Mouse (Mus musculus): ENCODE results near the gene Mmd.

Gene Mmd

DNA sequence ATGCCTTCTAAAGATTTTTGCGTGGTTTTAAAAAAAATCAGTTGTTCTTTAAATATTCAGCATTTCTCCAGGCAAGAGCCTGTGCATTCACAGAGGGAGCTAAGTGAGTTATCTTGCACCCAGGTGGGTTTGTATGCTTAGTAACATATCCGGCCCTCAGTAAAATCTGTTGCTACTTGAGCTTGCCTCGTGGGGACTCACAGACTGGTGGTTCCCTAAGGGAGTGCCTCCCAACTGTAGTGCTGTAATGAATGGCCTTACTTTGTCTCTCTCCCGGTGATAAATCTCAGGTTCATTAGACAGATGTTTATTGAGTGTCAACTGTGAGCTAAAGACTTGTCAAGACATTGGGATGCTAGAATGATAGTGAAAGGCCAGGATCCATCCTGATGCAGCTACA is 35.4 kb downstream of the Mmd start:
- no peak for DNase-seq

DNA sequence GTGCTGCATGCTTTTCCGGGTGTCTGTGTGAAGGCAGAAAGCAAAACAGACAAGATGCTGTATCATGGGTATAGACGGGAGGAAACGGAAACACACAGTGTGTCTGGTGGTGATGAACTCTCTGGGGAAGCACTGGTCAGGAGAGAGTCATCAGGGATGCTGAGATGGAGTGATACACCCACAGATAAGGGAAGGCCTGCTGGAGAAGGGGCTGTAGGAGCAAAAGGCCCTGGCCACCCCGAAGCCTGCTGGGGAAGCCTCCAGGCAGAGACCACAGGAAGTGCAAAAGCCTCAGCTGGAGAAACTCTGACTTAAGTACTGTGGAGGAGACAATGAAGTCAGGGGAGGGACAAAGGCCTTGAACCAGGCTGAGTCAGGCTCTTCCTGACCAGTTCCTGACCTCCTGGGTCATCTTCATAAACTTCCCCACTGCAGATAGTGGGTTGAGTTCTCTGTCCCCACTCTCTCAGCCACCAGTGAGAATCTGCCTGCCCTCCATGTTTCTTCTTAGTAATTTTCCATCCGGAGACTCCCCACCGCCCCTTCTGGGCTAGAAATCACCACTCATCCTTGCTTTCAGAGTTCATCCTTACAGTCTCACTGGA is 37.4 kb downstream of the Mmd start:
- DNase-seq, result no peak

DNA sequence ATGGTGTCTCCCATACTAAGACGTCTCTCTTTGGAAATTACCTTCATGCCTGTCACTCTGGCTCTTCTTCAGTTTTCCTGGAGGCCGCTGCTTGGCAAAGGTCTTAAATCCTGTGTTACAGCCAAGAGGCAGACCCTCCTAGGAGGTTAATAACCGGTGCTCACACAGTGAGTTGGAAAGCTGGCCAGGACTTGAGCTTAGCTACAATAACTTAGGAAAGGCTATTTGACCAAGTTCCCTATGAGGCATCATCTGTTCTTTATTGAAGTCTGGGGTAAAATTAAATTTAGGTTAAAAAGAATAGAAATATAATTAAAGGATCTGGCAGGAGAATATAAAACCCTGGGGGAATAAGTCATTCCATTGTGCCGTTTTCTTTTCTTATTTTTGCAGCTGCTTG is 41.9 kb downstream of the Mmd start:
- DNase-seq, result no peak

DNA sequence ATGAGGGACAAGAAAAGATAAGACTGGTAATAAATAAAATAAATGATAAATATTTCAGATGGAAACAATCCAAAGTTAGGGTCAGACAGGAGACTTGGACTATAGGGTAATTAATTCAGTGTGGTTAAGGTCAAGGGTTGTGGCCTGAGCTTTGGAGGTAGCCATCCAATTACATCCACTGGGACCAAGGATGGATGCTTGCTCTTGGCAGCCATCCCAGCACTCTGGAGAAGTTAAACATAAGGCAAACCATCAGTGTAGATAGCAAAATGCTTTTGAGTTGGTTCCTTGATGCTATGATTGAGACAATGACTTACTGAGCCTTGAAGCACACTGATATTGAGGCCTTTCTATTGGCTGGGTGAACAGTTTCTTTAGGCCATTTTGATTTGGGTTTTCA is 43.5 kb downstream of the Mmd start:
- no peak for DNase-seq

DNA sequence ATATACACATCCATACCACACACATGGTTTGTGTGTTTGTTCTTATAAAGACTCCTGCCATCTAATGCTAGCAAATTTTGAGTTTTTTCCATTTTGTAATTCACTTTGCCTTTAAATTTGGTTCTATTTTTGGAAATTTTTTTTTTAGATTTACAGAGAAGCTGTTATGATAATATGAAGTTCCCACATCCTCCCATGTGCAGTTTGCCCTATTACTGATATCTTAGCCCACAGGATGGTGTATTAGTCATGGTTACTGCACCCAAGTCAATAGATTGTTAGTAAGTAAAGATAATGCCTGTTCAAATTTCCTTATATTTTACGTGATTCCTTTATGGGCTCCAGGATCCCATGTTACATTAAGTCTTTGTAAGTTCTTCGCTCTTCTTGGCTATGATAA is 45.4 kb downstream of the Mmd start:
- no peak for DNase-seq

DNA sequence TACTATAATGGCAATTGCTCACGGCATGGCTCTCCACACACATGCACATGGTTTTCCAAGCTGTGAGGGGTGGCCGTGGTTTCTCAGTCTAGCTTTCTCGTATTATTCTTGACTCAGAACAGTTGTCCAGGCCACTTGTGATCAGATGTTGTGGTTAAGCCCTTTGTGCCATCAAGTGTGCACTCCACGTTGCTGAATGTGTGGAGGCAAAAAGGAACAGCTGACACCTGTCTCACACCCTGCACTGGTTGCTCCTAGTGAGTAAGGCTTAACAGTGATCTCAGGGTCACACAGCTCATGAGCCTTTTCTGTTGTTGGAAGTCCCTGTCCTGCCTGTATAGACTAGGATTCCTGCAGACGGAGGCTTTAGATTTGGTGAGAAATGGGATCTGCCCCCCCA is 56.8 kb downstream of the Mmd start:
- no peak for DNase-seq

DNA sequence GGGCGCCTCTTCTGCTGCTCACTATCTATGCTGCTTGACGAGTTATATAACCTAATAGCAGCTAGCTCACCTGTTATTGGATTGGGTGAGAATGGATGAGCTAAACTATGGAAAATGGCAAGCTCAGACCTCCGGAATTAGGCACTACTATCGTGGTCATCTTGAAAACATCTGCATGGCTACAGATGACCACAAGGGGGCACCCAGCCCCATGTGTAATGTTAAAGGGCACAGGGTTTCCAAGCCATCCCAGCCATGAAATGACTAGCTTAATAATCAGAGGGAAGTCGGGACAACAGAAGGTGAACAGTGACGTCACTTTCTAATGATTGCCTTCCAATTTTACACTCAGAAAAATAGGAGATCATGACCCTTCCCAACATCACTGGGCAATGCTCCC is 57.7 kb downstream of the Mmd start:
- peak; percentile 74 for DNase-seq

DNA sequence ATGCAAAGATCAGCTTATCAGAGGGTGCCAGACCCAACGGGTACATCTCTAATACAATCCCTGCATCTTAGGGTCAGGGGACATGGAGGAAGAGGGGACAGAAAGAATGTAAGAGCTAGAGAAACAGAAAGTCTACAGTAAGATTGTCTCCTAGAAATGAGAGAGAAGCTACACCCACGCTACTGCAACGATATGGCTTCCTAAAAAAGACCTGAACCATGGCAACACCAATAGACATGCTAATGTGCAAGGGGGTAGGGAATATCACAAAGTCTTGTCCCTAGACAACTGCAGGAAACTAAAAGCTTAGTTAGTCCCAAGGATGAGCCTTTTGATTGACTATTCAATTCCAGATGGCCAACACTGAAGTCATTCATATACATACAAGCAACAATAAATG is 65.3 kb downstream of the Mmd start:
- no peak for DNase-seq

DNA sequence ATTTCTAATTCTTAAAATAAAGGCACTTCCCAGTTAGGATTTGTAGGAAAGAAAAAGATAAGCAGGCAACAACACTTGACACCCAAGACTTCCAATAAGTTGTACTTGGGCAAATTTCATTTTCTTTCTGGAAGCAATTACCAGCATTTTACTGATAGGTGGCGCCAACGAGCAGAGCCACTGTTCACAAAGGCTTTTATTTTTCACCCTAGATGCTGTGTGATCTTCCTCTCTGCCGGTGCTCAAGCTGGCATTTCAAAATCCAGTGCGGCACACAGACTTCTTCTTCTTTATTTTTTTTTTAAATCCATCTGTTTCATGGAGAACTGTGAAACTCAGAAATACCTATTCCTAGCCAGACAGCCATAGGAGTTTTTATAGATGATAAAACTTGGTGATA is 68.2 kb downstream of the Mmd start:
- peak; percentile 70 for DNase-seq

DNA sequence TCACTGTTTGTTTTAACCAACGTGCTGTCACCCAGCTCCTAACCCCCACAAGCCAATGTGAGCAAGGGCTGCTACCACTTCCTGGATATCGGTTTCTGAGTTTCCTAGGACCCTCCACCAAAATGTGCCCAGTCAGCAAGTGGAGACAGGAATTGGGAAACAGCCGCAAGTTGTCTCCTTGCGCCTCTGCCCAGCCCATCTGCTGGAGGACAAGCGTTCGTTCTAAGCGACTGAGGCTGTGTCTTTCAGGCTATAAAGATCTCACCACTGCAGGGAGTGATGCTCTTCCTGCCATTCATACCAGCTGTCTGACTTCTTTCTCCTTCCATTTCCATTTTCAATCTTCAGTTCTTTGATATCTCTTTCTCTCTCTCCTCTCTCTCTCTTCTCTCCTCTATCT is 71.7 kb downstream of the Mmd start:
- DNase-seq, result no peak

DNA sequence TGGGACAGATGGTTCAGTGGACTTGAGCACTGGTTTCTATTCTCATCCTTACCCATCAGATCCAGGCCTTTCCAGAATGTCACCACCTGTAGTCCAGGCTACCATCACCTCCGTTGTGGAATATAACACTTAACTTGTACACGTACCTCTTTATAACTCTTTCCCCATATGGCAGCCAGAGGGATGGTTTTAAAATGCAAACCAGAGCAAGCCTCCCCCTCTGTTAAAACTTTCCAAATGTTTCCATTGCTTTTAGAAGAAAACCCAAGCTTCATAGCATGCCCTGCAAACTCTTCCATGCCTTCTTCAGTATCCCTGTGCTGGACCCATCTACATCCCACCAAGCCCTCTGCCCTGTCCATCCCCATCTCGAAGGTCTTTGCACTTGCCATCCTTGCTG is 75.3 kb downstream of the Mmd start:
- DNase-seq, result no peak

DNA sequence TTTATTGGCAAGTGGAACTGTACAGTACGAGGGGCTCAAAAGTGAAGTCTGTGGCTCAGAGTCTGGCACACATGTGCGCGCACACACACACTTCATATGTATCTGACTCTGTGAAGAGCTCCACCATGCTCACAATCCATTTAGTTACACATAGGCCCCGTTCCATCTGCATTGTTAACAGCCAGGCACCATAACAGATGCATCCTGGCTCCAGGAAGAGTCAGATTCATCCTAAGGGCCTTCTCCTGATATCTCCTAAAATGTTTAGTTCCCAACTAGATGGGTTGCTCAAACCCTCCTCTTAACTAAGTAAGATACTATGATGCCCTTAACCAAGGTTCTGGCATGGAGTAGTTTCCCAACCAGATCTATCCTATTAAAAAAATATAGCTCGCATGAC is 76.9 kb downstream of the Mmd start:
- no peak for DNase-seq

DNA sequence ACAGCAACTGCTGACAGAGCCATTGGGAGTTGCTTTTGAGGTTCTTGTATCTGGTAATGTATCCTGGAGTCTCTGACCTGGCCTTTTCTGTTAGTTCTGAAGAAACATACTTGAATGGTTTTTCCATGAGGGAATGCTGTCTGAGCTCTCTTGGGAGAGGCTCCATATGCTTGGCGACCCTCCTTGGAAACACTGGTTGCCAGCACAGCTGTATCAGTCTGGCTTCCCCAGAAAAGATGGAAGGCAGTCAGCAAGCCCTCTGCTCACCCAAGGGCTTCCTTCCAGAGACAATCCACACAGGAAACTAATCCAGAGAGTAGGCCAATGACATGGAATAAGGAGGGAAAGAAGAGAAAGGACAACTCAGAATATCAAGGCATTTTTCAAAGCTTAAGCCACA is 77.6 kb downstream of the Mmd start:
- DNase-seq, result no peak

All from kidney, adult 9 months (tissue).